Mouse (Mus musculus) thymus, adult 2 months (tissue): Measurements from ENCODE around the gene Tbl1xr1. TPM values are rescaled to one million over a fixed set of nuclear protein-coding genes. Genes with fewer than 3 reads are reported as not detected.

Source experiments
- DNase-seq: peaks from one replicate; pipeline ENCODE4 v3.0.0; 2021
- H3K27ac ChIP-seq: fragments of 200-500 bp; 2 replicates; pipeline ENCODE4 v1.5.1; 2012; ENCODE audit warnings: low read length, control low read depth; ENCODE audit not compliant: control insufficient read depth, insufficient read depth
- H3K27me3 ChIP-seq: fragments of 200-500 bp; 2 replicates; pipeline ENCODE4 v1.6.1; 2012; ENCODE audit warnings: mild to moderate bottlenecking, low read length, moderate library complexity, mixed read lengths; ENCODE audit not compliant: control insufficient read depth, insufficient read depth
- H3K36me3 ChIP-seq: fragments of 200-500 bp; 2 replicates; pipeline ENCODE4 v1.6.1; 2012; ENCODE audit warnings: mild to moderate bottlenecking, low read length, moderate library complexity; ENCODE audit not compliant: control insufficient read depth, insufficient read depth
- H3K4me1 ChIP-seq: fragments of 200-500 bp; replicated peaks from 2 replicates; pipeline ENCODE4 v1.6.1; 2012; ENCODE audit warnings: low read length; ENCODE audit not compliant: control insufficient read depth, insufficient read depth
- H3K4me3 ChIP-seq: fragments of 200-500 bp; 2 replicates; pipeline ENCODE4 v1.5.1; 2012; ENCODE audit warnings: mild to moderate bottlenecking, low read length, control low read depth, moderate library complexity; ENCODE audit not compliant: control insufficient read depth, insufficient read depth
- CTCF ChIP-seq: fragments of 200-500 bp; IDR thresholded peaks from 2 replicates; pipeline ENCODE4 v1.5.1; 2012; ENCODE audit warnings: mild to moderate bottlenecking, control low read depth, low read length, moderate library complexity, borderline replicate concordance; ENCODE audit not compliant: control insufficient read depth, poor library complexity, insufficient read depth; ENCODE audit errors: extremely low read depth
- POLR2A ChIP-seq: fragments of 200-500 bp; IDR thresholded peaks from 2 replicates; pipeline ENCODE4 v1.6.1; 2012; ENCODE audit warnings: mild to moderate bottlenecking, low read length, control low read depth, moderate library complexity; ENCODE audit not compliant: control insufficient read depth, poor library complexity, insufficient read depth; ENCODE audit errors: extremely low read depth
- WGBS: fragments of 180-500 bp; shearing (Covaris S2); methylation state at CpG from one replicate; pipeline ENCODE4 v1.1.7; 2018; 5-methylcytosine and 5-hydroxymethylcytosine counted together
- polyA plus RNA-seq: library from polyadenylated mRNA; depleted of rRNA; stranded (reverse); fragments of >200 nt; gene quantifications from 2 replicates; pipeline ENCODE4 v1.2.3, GENCODE M21; 2012

Gene Tbl1xr1
- polyA plus RNA-seq, 1 experiment: 53.2 TPM

DNA sequence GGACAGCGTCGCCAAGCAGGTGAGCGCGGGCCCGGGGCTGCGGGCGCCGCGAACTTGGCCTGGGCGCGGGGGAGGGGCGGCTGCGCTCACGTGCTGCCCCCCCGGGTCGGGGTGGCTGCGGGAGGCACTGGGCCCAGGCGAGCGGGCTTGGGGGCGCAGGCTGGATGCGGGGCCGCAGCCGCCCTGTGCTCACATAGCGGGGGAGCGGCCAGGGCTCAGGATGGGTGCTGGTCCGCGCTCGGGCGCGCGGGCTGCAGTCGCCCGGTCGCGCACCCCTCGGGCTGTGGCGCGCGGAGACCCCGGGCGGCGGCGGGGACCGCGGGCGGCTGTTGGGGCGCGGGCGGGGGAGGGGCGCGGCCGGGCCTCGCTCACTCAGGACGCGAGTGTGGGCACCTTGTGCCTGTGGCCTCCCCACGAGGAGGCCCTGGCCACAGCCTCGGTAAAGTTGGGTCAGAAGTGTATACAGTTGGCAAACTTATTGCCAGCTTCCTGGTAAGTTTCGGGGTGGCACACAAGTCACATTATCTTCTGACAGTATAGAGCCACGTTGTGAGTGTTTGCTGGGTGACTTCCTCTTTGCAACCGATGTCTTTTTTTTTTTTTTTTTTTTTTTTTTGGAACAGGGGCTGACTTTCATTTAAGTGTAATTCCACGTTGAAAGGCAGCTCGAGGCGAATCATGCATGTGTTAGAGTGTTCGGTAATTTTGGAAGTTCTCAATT lies 644 bp downstream of the Tbl1xr1 start:
- WGBS: under 1% methylated on average over 53 of the region's 64 CpGs
- Histone ChIP-seq H3K36me3 (no peaks in the 10 kb centered on the region), H3K27me3 (no peaks in the 10 kb centered on the region), H3K27ac (peak overlapping the region; percentile 88), H3K4me1 (peaks cover 34% of the 10 kb centered on the region), H3K4me3 (peak overlapping the region; percentile 72)
- no peak for TF ChIP-seq CTCF
- no peak; the same call in 1 of the 2 replicates for TF ChIP-seq POLR2A
- peak; percentile 67 for DNase-seq

DNA sequence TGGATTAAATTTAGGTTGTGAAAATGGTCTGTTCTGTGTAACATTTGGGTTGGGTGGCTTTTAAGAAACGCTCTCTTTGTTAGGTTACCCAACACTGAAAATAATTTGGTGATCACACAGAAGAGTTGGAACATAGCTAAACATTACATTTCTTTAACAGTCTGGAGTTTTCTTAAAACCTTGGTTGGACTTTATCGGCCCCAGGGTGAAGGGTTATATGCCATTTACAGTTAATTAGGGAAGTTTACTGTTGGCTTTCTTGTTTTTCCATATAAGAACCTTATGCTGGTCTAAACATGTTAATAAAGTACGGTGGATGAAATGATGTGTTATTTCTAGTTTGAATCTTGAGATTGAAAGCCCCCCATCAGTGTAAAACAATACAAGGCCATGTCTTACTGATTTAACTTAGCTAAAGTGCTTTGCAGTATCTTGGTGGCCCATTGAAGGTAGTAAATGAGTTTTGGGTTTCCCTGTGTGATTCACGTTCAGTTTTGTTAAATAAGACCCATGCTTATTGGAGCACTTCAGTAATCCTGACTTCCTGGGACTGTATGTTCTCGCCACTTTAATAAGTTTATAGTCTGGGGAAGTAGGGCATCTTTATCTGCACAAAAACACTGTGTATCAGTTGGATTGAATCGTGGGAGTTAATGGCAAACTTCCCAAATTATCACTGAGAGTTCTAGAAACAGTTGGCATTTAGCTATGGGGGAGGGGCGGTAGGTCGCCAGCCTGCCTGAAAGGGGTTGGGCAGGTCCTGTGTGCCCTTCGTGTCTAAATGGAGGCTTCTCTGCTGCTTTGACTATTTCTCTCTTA lies 1.4 kb downstream of the Tbl1xr1 start:
- Histone ChIP-seq H3K4me3 (peak overlapping the region; percentile 32), H3K36me3 (no peaks in the 10 kb centered on the region), H3K27ac (peak overlapping the region; percentile 24), H3K27me3 (no peaks in the 10 kb centered on the region), H3K4me1 (peaks cover 34% of the 10 kb centered on the region)
- DNase-seq: peak; percentile 45
- TF ChIP-seq POLR2A: no peak
- no peak for TF ChIP-seq CTCF
- WGBS: 4% methylated on average over 9 of the region's 9 CpGs

DNA sequence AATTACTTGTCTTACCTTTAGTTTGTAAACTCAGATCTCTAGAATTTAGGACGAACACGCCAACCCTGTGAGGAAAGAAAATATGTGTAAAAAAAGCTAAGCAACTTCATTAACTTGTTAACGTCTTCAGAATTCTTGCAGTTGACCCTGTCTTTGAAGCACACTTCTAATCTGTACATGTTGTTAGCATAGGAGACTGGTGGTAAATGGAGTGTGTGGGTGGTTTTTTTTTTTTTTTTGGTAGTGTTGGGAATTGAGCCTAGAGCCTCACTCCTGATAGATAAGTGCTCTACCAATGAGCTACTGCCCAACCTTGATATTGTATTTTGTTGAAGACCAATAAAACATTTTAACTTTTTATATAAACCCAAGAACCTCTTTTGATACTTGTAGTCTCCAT lies 2.1 kb downstream of the Tbl1xr1 start:
- Histone ChIP-seq H3K36me3 (no peaks in the 10 kb centered on the region), H3K4me1 (peaks cover 32% of the 10 kb centered on the region), H3K27me3 (no peaks in the 10 kb centered on the region), H3K27ac (no peak overlapping the region), H3K4me3 (peak overlapping the region; percentile 32)
- no peak for DNase-seq
- 45% methylated on average over 3 of the region's 3 CpGs for WGBS
- no peak for TF ChIP-seq POLR2A
- no peak for TF ChIP-seq CTCF

DNA sequence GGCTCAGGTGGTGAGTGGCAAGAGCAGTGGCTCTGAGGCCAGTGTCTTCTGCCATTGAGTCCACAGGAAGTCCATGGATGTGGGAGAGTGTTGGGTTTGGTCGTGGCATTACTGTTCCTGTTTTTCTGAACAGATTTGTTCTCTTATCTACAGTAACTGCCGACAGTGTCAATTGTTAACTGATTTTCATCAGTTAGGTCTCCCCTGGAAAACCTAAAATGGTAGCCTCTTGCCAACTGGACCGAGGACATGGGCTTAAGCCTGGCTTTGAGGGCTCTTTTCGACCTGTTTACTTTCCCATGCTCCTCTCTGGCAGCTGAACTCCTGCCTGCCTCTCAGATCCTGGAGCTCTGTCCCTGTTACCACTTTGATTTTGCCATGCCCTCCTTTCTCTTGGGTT lies 5.4 kb downstream of the Tbl1xr1 start:
- Histone ChIP-seq H3K27me3 (no peaks in the 10 kb centered on the region), H3K4me3 (no peak overlapping the region), H3K36me3 (no peaks in the 10 kb centered on the region), H3K27ac (no peak overlapping the region), H3K4me1 (peaks cover 24% of the 10 kb centered on the region)
- DNase-seq: no peak
- 49% methylated on average over 4 of the region's 4 CpGs for WGBS
- no peak for TF ChIP-seq POLR2A
- no peak for TF ChIP-seq CTCF

DNA sequence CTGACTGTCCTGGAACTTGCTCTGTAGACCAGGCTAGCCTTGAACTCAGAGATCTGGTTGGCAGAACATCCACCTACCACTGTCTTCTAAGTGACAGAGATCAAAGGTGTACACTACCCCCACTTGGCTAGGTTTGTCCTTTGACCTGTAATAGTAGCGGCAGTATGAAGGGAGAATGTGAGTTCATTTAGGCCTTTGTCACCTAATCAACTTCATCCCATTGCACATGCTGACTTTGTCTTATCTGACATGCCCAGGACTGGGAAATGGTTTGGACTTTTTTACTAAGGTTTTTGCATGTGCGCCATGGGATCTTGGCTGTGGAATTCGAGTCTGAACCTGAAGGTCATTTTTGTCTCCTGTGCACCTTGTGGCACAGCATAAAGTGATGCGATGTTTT lies 6.4 kb downstream of the Tbl1xr1 start:
- no peak overlapping the region for H3K4me3 ChIP-seq
- no peak overlapping the region for H3K27ac ChIP-seq
- H3K4me1 ChIP-seq: peaks cover 24% of the 10 kb centered on the region
- DNase-seq: no peak
- no peaks in the 10 kb centered on the region for H3K27me3 ChIP-seq
- no peaks in the 10 kb centered on the region for H3K36me3 ChIP-seq
- WGBS: 88% methylated on average over 4 of the region's 4 CpGs
- TF ChIP-seq CTCF (no peak), POLR2A (no peak)

DNA sequence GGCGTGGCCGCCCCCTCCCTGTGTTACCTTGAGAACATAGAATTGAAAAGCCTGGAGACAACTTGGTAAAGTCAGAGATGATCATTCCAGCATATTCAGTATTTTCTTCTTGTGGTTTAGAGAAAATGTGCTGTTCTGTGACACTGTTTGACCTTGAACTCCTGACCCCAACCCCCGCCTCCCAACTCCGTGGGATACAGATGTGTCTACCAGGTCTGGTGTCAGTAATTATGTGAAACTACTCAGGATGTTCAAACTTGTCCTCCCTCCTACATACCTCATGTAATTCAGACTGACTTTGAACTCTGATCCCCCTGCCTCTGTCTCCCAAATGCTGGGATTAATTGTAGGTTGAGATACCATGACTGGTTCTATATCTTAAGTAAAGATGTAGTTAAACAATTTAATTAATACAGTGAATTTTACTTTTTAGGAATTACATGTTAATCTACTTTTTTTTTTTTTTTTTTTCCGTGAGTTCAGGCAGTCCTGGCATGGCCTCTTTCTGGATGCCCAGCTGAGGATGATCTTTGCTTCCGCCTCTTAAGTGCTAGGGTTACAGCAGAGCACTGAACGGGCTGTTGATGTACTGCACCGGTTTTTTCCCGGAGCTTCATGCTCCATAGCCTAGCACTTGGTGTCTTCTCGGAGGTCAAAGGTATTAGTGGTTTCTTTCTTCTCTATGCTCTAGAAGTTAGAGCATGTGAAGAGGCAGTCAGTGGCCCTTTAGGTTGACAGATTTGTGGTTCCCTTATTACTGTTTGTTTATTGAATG lies 8.0 kb downstream of the Tbl1xr1 start:
- Histone ChIP-seq H3K27me3 (no peaks in the 10 kb centered on the region), H3K36me3 (no peaks in the 10 kb centered on the region), H3K27ac (no peak overlapping the region), H3K4me3 (no peak overlapping the region), H3K4me1 (peaks cover 26% of the 10 kb centered on the region)
- DNase-seq: no peak
- 86% methylated on average over 10 of the region's 10 CpGs for WGBS
- TF ChIP-seq POLR2A (no peak), CTCF (no peak)
